ENCODE assay signal across 10 mouse cellular contexts in genomic region chr5:35177332-35177731, GRCm38 (mm10).
DNase-seq lines count a peak whose midpoint lies in the region; ATAC-seq and TF ChIP-seq lines count a peak whose summit lies in the region.
"Had no signal": no experiment of that assay in that cellular context is flagged by ENCODE, and none has a peak within 500 bp of the region (broad histone marks: within the 10 kb centered on the region; RNA-seq: fewer than 3 reads in every experiment).

No protein-coding gene starts in this region.

- no peaks in the 10 kb centered on the region for H3K4me1 ChIP-seq in hindbrain, embryonic 16.5 days (ENCODE audit: control insufficient read depth, insufficient read depth, low read depth, low read length)
- no peaks in the 10 kb centered on the region for H3K4me1 ChIP-seq in hindbrain, embryonic 12.5 days
- no peaks in the 10 kb centered on the region for H3K4me1 ChIP-seq in ES-E14 (ENCODE audit: control insufficient read depth in 2 of 2, insufficient read depth in 2 of 2, low read length in 2 of 2, poor library complexity in 1 of 2)
- H3K4me1 ChIP-seq: hindbrain, embryonic 15.5 days had no signal

- DNase-seq in A20 (ENCODE audit: low read depth, low spot score) (peak; percentile 33), ES-E14 (ENCODE audit: low read depth, low spot score) (peak; percentile 9)
- peak; percentile 11 for DNase-seq in kidney, adult 9 months
- DNase-seq in thymus, postnatal 4 days, result peak; percentile 26
- no peak for DNase-seq in urinary bladder, postnatal 10 days (ENCODE audit: low spot score)
- DNase-seq in gastrocnemius, postnatal 4 days (ENCODE audit: low spot score in 2 of 2), result no peak

- H3K9me3 ChIP-seq in hindbrain, embryonic 16.5 days (ENCODE audit: control insufficient read depth, low read length), result no peaks in the 10 kb centered on the region
- no peaks in the 10 kb centered on the region for H3K9me3 ChIP-seq in hindbrain, embryonic 12.5 days (replicated peaks)
- no peaks in the 10 kb centered on the region for H3K9me3 ChIP-seq in ES-E14 (ENCODE audit: control insufficient read depth, insufficient read depth, low read depth, low read length)
- H3K9me3 ChIP-seq: hindbrain, embryonic 15.5 days had no signal

- H3K4me3 ChIP-seq in hindbrain, embryonic 16.5 days (ENCODE audit: low read length), result no peak overlapping the region
- no peak overlapping the region for H3K4me3 ChIP-seq in hindbrain, embryonic 12.5 days
- H3K4me3 ChIP-seq in ES-E14 (ENCODE audit: insufficient read depth in 1 of 2, low read depth in 1 of 2, low read length in 2 of 2, poor library complexity in 1 of 2, severe bottlenecking in 1 of 2), result no peak overlapping the region
- H3K4me3 ChIP-seq: hindbrain, embryonic 15.5 days; megakaryocyte, embryonic 14.5 days had no signal

- 62% methylated on average over 4 of the region's 4 CpGs for WGBS in hindbrain, embryonic 16.5 days
- 74% methylated on average over 4 of the region's 4 CpGs for WGBS in hindbrain, embryonic 12.5 days

- H3K4me2 ChIP-seq in hindbrain, embryonic 16.5 days (ENCODE audit: low read length), result no peak overlapping the region
- no peak overlapping the region for H3K4me2 ChIP-seq in hindbrain, embryonic 12.5 days (replicated peaks)
- H3K4me2 ChIP-seq: hindbrain, embryonic 15.5 days had no signal

- no peaks in the 10 kb centered on the region for H3K27me3 ChIP-seq in hindbrain, embryonic 16.5 days (replicated peaks; ENCODE audit: control insufficient read depth, insufficient read depth, low read length)
- no peaks in the 10 kb centered on the region for H3K27me3 ChIP-seq in hindbrain, embryonic 12.5 days
- H3K27me3 ChIP-seq: hindbrain, embryonic 15.5 days had no signal

- ATAC-seq in hindbrain, embryonic 16.5 days, result 0 out of 2 replicates have a peak, but pooled peaks have one; percentile 24
- ATAC-seq in hindbrain, embryonic 12.5 days (ENCODE audit: low FRiP score), result no peak

- in situ Hi-C loops in ES-E14 (cut with MboI; ENCODE audit: low sequenced_read_pairs in 2 of 2, unreplicated experiment in 2 of 2), result loop anchor here in 1 of 2 experiments (5.0 kb wide), 1 partner anchor 170 kb away; no protein-coding TSS in a partner anchor

- no peaks in the 10 kb centered on the region for H3K36me3 ChIP-seq in hindbrain, embryonic 16.5 days (ENCODE audit: control insufficient read depth, insufficient read depth, low read length)
- H3K36me3 ChIP-seq in hindbrain, embryonic 12.5 days, result no peaks in the 10 kb centered on the region
- no peaks in the 10 kb centered on the region for H3K36me3 ChIP-seq in ES-E14 (ENCODE audit: control insufficient read depth, insufficient read depth, low read length, poor library complexity, severe bottlenecking)
- H3K36me3 ChIP-seq: hindbrain, embryonic 15.5 days had no signal

- no peak overlapping the region for H3K27ac ChIP-seq in hindbrain, embryonic 16.5 days (ENCODE audit: low read depth, low read length)
- H3K27ac ChIP-seq in hindbrain, embryonic 12.5 days, result no peak overlapping the region
- no peak overlapping the region for H3K27ac ChIP-seq in ES-E14 (ENCODE audit: insufficient read depth, low read depth, low read length, poor library complexity, severe bottlenecking)
- H3K27ac ChIP-seq: hindbrain, embryonic 15.5 days had no signal

- no peak overlapping the region for H3K9ac ChIP-seq in hindbrain, embryonic 16.5 days (ENCODE audit: low read depth, low read length)
- no peak overlapping the region for H3K9ac ChIP-seq in hindbrain, embryonic 12.5 days
- no peak overlapping the region for H3K9ac ChIP-seq in ES-E14 (ENCODE audit: insufficient read depth, low read depth, low read length, poor library complexity, severe bottlenecking)
- H3K9ac ChIP-seq: hindbrain, embryonic 15.5 days had no signal

TF ChIP-seq in ES-E14, 5 proteins besides CTCF, POLR2A, EP300 and RAD21:
- TF ChIP-seq ZNF384 (IDR thresholded peaks at IDR 0.05; ENCODE audit: low read depth, low read length) (no peak), HCFC1 (IDR thresholded peaks at IDR 0.05; ENCODE audit: borderline replicate concordance, insufficient read depth, low read length) (no peak), ZC3H11A (IDR thresholded peaks at IDR 0.05; ENCODE audit: borderline replicate concordance, low read depth, low read length) (0 out of 2 replicates have a peak, but pooled peaks have one; percentile 3)

Comparison
In these comparisons a context has a peak if more than half of its experiments do, and no peak if none do; other contexts are left out.
1. DNase-seq: peak in A20 (single experiment), ES-E14 (single experiment), kidney, adult 9 months (single experiment) and thymus, postnatal 4 days (single experiment); none in urinary bladder, postnatal 10 days (single experiment) and gastrocnemius, postnatal 4 days (0 of 2).